ENCODE assay signal across 13 mouse cellular contexts in genomic region chrX:7595371-7595770, GRCm38 (mm10). TPM values are rescaled to one million over a fixed set of nuclear protein-coding genes. Genes with fewer than 3 reads are reported as not detected.
"Had no signal": no experiment of that assay in that cellular context is flagged by ENCODE, and none has a peak within 500 bp of the region (broad histone marks: within the 10 kb centered on the region; RNA-seq: fewer than 3 reads in every experiment).

No protein-coding gene starts in this region.

- H3K27ac ChIP-seq: kidney, embryonic 15.5 days; left cerebral cortex, adult 2 months; limb, embryonic 13.5 days; liver, embryonic 14.5 days; midbrain, embryonic 13.5 days had no signal

- H3K4me1 ChIP-seq: kidney, embryonic 15.5 days; limb, embryonic 13.5 days; midbrain, embryonic 13.5 days had no signal

- DNase-seq: kidney, adult 2 months; kidney, postnatal 14 days; lung, adult 18-20 months; thymus, postnatal 36 days had no signal

- ATAC-seq: midbrain, embryonic 13.5 days had no signal

- H3K27me3 ChIP-seq: kidney, embryonic 15.5 days; limb, embryonic 13.5 days; midbrain, embryonic 13.5 days had no signal

- H3K9ac ChIP-seq: kidney, embryonic 15.5 days; limb, embryonic 13.5 days; liver, embryonic 14.5 days; midbrain, embryonic 13.5 days had no signal

- H3K4me3 ChIP-seq: kidney, embryonic 15.5 days; left cerebral cortex, adult 2 months; limb, embryonic 13.5 days; midbrain, embryonic 13.5 days had no signal

- H3K4me2 ChIP-seq: kidney, embryonic 15.5 days; limb, embryonic 13.5 days; midbrain, embryonic 13.5 days had no signal

- H3K9me3 ChIP-seq: kidney, embryonic 15.5 days; limb, embryonic 13.5 days; midbrain, embryonic 13.5 days had no signal

RNA-seq across cellular contexts. Expression of gene Cacna1f, which starts 11.5 kb away (rescaled TPM):
- total RNA-seq: left cerebral cortex, postnatal 25 days had no signal
- polyA plus RNA-seq: kidney, adult 2 months; kidney, embryonic 15.5 days; lung, embryonic 16.5 days; stomach, embryonic 16.5 days had no signal

RNA-seq across cellular contexts. Expression of gene Foxp3, which starts 21.9 kb away (rescaled TPM):
- total RNA-seq: left cerebral cortex, adult 2 months; left cerebral cortex, postnatal 25 days; liver, adult 2 months had no signal
- polyA plus RNA-seq: kidney, embryonic 15.5 days; liver, embryonic 14.5 days; stomach, embryonic 16.5 days had no signal
